Mouse (Mus musculus): Measurements from ENCODE around the gene Ajm1.
A peak's percentile ranks its signal among the peaks of the same experiment; 100 is the strongest.

GRCm38 (mm10) chr2:25607761-25608622, 26.4 kb upstream of the Ajm1 start, which contains the start of gene Rabl6:
- TF ChIP-seq CTCF (IDR thresholded peaks at IDR 0.05; ENCODE audit: insufficient read depth, low read depth, low read length) = no peak
- TF ChIP-seq POLR2A (IDR thresholded peaks at IDR 0.05; ENCODE audit: insufficient read depth, low read depth, low read length) = peak; percentile 82; the same call in 1 of the 2 replicates
